ENCODE assay signal across 11 mouse cellular contexts in the genomic region with DNA sequence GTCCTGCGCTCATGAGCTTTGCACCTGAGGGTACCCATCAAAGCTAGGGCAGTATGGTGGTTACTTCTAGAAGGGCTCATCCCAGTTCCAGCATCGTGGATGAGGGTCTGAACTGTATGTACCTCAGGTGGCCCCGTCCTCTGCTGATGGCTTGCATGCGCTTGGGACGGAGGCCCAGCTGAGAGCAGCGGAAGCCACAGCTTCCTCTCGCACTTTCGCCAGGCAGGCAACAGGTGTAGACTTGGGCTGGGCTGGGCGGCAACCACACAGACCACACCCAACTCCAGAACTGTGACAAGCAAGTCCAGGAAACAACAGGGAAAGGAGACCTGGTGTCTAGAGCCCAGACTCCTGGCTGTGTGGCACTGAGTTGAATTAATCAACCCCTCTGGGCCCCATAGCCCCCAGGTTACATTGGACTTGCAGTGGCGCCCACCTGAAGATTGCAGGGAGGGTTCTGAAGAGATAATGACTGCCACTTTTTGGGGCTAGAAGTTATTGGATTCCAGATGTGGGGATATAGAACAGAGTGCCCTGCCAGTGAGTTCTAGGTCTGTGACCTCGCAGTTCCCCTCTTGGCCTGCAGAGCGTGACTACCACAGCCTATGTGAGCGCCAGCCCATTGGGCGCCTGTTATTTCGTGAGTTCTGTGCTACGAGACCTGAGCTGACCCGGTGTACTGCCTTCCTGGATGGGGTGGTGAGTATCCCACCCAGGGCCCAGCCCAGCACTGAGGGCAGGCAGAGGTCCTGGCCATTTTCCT. TPM values are rescaled to one million over a fixed set of nuclear protein-coding genes. Genes with fewer than 3 reads are reported as not detected.
DNase-seq lines count a peak whose midpoint lies in the region; ATAC-seq and TF ChIP-seq lines count a peak whose summit lies in the region.
"Had no signal": no experiment of that assay in that cellular context is flagged by ENCODE, and none has a peak within 500 bp of the region (broad histone marks: within the 10 kb centered on the region; RNA-seq: fewer than 3 reads in every experiment).

No protein-coding gene starts in this region.

- peak; percentile 49 to 68 for DNase-seq in heart, adult 2 months
- DNase-seq in heart, embryonic 10.5 days (ENCODE audit: low spot score): no peak
- peak; percentile 67 to 71 for DNase-seq in B cell, adult 2 months
- no peak for DNase-seq in urinary bladder, adult 2 months (ENCODE audit: low spot score)
- no peak for DNase-seq in adrenal gland, adult 18-20 months (ENCODE audit: low spot score in 2 of 2)
- DNase-seq in gastrocnemius, adult 18-20 months (ENCODE audit: low spot score): no peak

- H3K27ac ChIP-seq in heart, adult 2 months: peak overlapping the region; percentile 74
- H3K27ac ChIP-seq in heart, embryonic 10.5 days: no peak overlapping the region
- H3K27ac ChIP-seq: midbrain, embryonic 15.5 days had no signal

- peaks cover 3% of the 10 kb centered on the region for H3K79me2 ChIP-seq in heart, adult 2 months (replicated peaks; ENCODE audit: control insufficient read depth, insufficient read depth, low read length)

- intact Hi-C loops in heart, adult 2 months (cut with DNase I): loop anchor here (2.0 kb wide), 1 partner anchor 63 kb away; a partner anchor contains a TSS

- peaks cover 6% of the 10 kb centered on the region; the same call in 1 of the 2 replicates for H3K36me3 ChIP-seq in heart, adult 2 months (ENCODE audit: control insufficient read depth, insufficient read depth, low read length)
- H3K36me3 ChIP-seq in heart, embryonic 10.5 days: peaks cover 59% of the 10 kb centered on the region

- H3K4me1 ChIP-seq in heart, adult 2 months (ENCODE audit: control insufficient read depth, insufficient read depth, low read length): peaks cover 23% of the 10 kb centered on the region
- peaks cover 22% of the 10 kb centered on the region for H3K4me1 ChIP-seq in heart, embryonic 10.5 days

- WGBS in heart, adult 2 months: 81% methylated on average over 17 of the region's 17 CpGs
- WGBS in heart, embryonic 10.5 days: 91% methylated on average over 17 of the region's 17 CpGs

- no peak for TF ChIP-seq POLR2A in heart, adult 2 months (IDR thresholded peaks at IDR 0.05; ENCODE audit: insufficient read depth, low read depth, low read length)

- ATAC-seq in granulocyte monocyte progenitor cell, adult 5-6 weeks (replicated peaks; ENCODE audit: poor library complexity, severe bottlenecking): peak; percentile 13
- ATAC-seq in neutrophil, adult 5-6 weeks (ENCODE audit: extremely low read depth, insufficient number of reproducible peaks, low FRiP score, poor library complexity, severe bottlenecking): peak; percentile 17; the same call in 1 of the 2 replicates
- ATAC-seq: midbrain, embryonic 15.5 days; Patski had no signal

- no peaks in the 10 kb centered on the region for H3K27me3 ChIP-seq in heart, adult 2 months (ENCODE audit: control insufficient read depth, insufficient read depth, low read length)
- no peaks in the 10 kb centered on the region for H3K27me3 ChIP-seq in heart, embryonic 10.5 days (ENCODE audit: insufficient read depth, poor library complexity, severe bottlenecking)
- H3K27me3 ChIP-seq: midbrain, embryonic 15.5 days; Patski had no signal

- H3K9me3 ChIP-seq in heart, embryonic 10.5 days: no peaks in the 10 kb centered on the region
- H3K9me3 ChIP-seq: midbrain, embryonic 15.5 days had no signal

- peak; percentile 53 for TF ChIP-seq CTCF in heart, adult 2 months (IDR thresholded peaks at IDR 0.05)

- no peak for TF ChIP-seq EP300 in heart, adult 2 months (IDR thresholded peaks at IDR 0.05; ENCODE audit: insufficient read depth, low read depth, low read length)

- H3K9ac ChIP-seq in heart, adult 2 months (ENCODE audit: low read depth, low read length): no peak overlapping the region
- H3K9ac ChIP-seq: midbrain, embryonic 15.5 days had no signal

- H3K4me3 ChIP-seq in heart, adult 2 months: no peak overlapping the region
- no peak overlapping the region for H3K4me3 ChIP-seq in heart, embryonic 10.5 days
- H3K4me3 ChIP-seq: midbrain, embryonic 15.5 days had no signal

RNA-seq across cellular contexts. Expression of a gene that starts 5.0 kb away (rescaled TPM):
- total RNA-seq in heart, adult 2 months (2021): 10 to 100 TPM; 17.1 to 19.5 TPM
- 22.5 and 29.0 TPM in 2 replicates for polyA plus RNA-seq in heart, adult 2 months (2012; rRNA removed)
- 29.5 and 44.2 TPM in 2 replicates for polyA plus RNA-seq in heart, embryonic 10.5 days (2016; fragmentation: Nextera tagmentation; extraction: Ambion mirVana)
- total RNA-seq in granulocyte monocyte progenitor cell, adult 5-6 weeks (2014; fragmentation: Nextera tagmentation): 56.7 and 62.4 TPM in 2 replicates
- total RNA-seq in granulocyte monocyte progenitor cell, adult 5-6 weeks (2017): 64.8 and 67.5 TPM in 2 replicates
- 362 and 371 TPM in 2 replicates for total RNA-seq in neutrophil, adult 5-6 weeks (2017)
- polyA plus RNA-seq in urinary bladder, adult 2 months (2012; rRNA removed): 37.4 and 42.4 TPM in 2 replicates
- 10 to 100 TPM; 27.1 to 33.1 TPM for total RNA-seq in adrenal gland, adult 18-20 months (2021)
- 10 to 100 TPM in 1 of 2 experiments, 1 to 10 TPM in 1; 8.6 to 10.4 TPM for total RNA-seq in gastrocnemius, adult 18-20 months (2021)

RNA-seq across cellular contexts. Expression of a gene that starts 14.2 kb away (rescaled TPM):
- total RNA-seq in heart, adult 2 months (2021): under 1 TPM; 0.86 to 0.94 TPM
- polyA plus RNA-seq in heart, adult 2 months (2012; rRNA removed): 0.53 and 1.1 TPM in 2 replicates
- polyA plus RNA-seq in heart, embryonic 10.5 days (2016; fragmentation: Nextera tagmentation; extraction: Ambion mirVana): 0.17 and 0.21 TPM in 2 replicates
- total RNA-seq in granulocyte monocyte progenitor cell, adult 5-6 weeks (2014; fragmentation: Nextera tagmentation): 1.9 TPM in 1 of 2 replicates, not detected in the other
- total RNA-seq in granulocyte monocyte progenitor cell, adult 5-6 weeks (2017): 1.6 TPM in 1 of 2 replicates, not detected in the other
- 12.3 and 14.1 TPM in 2 replicates for total RNA-seq in neutrophil, adult 5-6 weeks (2017)
- 3.5 and 3.8 TPM in 2 replicates for polyA plus RNA-seq in urinary bladder, adult 2 months (2012; rRNA removed)
- total RNA-seq in adrenal gland, adult 18-20 months (2021): 1 to 10 TPM; 1.9 to 2.2 TPM
- total RNA-seq in gastrocnemius, adult 18-20 months (2021): under 1 TPM in 1 of 2 experiments, not detected in 1; 0.21 TPM

RNA-seq across cellular contexts. Expression of a gene that starts 23.3 kb away (rescaled TPM):
- total RNA-seq in heart, adult 2 months (2021): not detected
- 0.23 TPM in 1 of 2 replicates, not detected in the other for polyA plus RNA-seq in heart, adult 2 months (2012; rRNA removed)
- 0.21 and 8.5 TPM in 2 replicates for polyA plus RNA-seq in heart, embryonic 10.5 days (2016; fragmentation: Nextera tagmentation; extraction: Ambion mirVana)
- not detected in 2 replicates for total RNA-seq in granulocyte monocyte progenitor cell, adult 5-6 weeks (2014; fragmentation: Nextera tagmentation)
- total RNA-seq in granulocyte monocyte progenitor cell, adult 5-6 weeks (2017): not detected in 2 replicates
- total RNA-seq in neutrophil, adult 5-6 weeks (2017): 2.6 and 2.8 TPM in 2 replicates
- polyA plus RNA-seq in urinary bladder, adult 2 months (2012; rRNA removed): 0.06 and 0.07 TPM in 2 replicates
- not detected for total RNA-seq in adrenal gland, adult 18-20 months (2021)
- under 1 TPM in 1 of 2 experiments, not detected in 1; 0.12 TPM for total RNA-seq in gastrocnemius, adult 18-20 months (2021)
- polyA plus RNA-seq: Patski had no signal

RNA-seq across cellular contexts. Expression of a gene that starts 34.8 kb away (rescaled TPM):
- not detected for total RNA-seq in heart, adult 2 months (2021)
- not detected in 2 replicates for polyA plus RNA-seq in heart, adult 2 months (2012; rRNA removed)
- polyA plus RNA-seq in heart, embryonic 10.5 days (2016; fragmentation: Nextera tagmentation; extraction: Ambion mirVana): not detected in 2 replicates
- total RNA-seq in granulocyte monocyte progenitor cell, adult 5-6 weeks (2014; fragmentation: Nextera tagmentation): not detected in 2 replicates
- not detected in 2 replicates for total RNA-seq in granulocyte monocyte progenitor cell, adult 5-6 weeks (2017)
- total RNA-seq in neutrophil, adult 5-6 weeks (2017): not detected in 2 replicates
- polyA plus RNA-seq in urinary bladder, adult 2 months (2012; rRNA removed): not detected in 2 replicates
- not detected for total RNA-seq in adrenal gland, adult 18-20 months (2021)
- not detected for total RNA-seq in gastrocnemius, adult 18-20 months (2021)
- total RNA-seq: left cerebral cortex, postnatal 25 days had no signal
- polyA plus RNA-seq: Patski had no signal

RNA-seq across cellular contexts. Expression of a gene that starts 38.1 kb away (rescaled TPM):
- 1 to 10 TPM; 4.8 to 9.3 TPM for total RNA-seq in heart, adult 2 months (2021)
- polyA plus RNA-seq in heart, adult 2 months (2012; rRNA removed): 10.4 and 11.5 TPM in 2 replicates
- polyA plus RNA-seq in heart, embryonic 10.5 days (2016; fragmentation: Nextera tagmentation; extraction: Ambion mirVana): 101 and 166 TPM in 2 replicates
- total RNA-seq in granulocyte monocyte progenitor cell, adult 5-6 weeks (2014; fragmentation: Nextera tagmentation): 0.19 and 1.4 TPM in 2 replicates
- total RNA-seq in granulocyte monocyte progenitor cell, adult 5-6 weeks (2017): 1.6 and 1.9 TPM in 2 replicates
- 0.12 TPM in 2 replicates for total RNA-seq in neutrophil, adult 5-6 weeks (2017)
- 43.0 and 45.3 TPM in 2 replicates for polyA plus RNA-seq in urinary bladder, adult 2 months (2012; rRNA removed)
- 10 to 100 TPM; 11.1 to 16.2 TPM for total RNA-seq in adrenal gland, adult 18-20 months (2021)
- 1 to 10 TPM; 4.0 to 6.2 TPM for total RNA-seq in gastrocnemius, adult 18-20 months (2021)

Comparison
In these comparisons a context has a peak if more than half of its experiments do, and no peak if none do; other contexts are left out.
1. DNase-seq: peak in heart, adult 2 months (2 of 2) and B cell, adult 2 months (2 of 2); none in heart, embryonic 10.5 days (single experiment), urinary bladder, adult 2 months (single experiment), adrenal gland, adult 18-20 months (0 of 2) and gastrocnemius, adult 18-20 months (single experiment).